Mouse (Mus musculus): ENCODE measurements around the gene Gmfg.

DNA sequence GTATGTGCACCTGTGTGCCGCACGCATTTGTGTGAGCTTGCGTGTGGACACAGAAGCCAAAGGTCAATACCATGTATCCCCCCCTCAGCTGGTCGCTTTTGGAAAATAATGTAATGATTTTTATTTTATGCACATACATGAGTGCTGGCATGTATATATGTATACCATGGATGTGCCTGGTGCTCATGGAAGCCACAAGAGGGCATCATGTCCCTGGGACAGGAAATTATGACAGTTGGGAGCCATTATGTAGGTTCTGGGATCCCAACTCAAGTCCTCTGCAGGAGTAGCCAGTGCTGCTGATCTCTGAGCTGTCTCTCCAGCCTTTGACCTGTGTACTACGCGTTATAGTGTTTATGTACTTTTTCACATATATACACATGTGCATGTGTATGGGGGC is 38.9 kb downstream of the Gmfg start:
- no peak for TF ChIP-seq GATA1 (IDR thresholded peaks at IDR 0.05; ENCODE audit: borderline replicate concordance, low read length)
- TF ChIP-seq FLI1 (IDR thresholded peaks at IDR 0.05; ENCODE audit: low read length): no peak
